Mouse (Mus musculus): Measurements from ENCODE around the gene Tfap2e. TPM values are rescaled to one million over a fixed set of nuclear protein-coding genes. Genes with fewer than 3 reads are reported as not detected.

The Tfap2e gene
- polyA plus RNA-seq, 1 experiment from 2014 or later = 1.0 TPM

- H3K9me3 ChIP-seq (ENCODE audit: control insufficient read depth, low read length) = no peaks in the 10 kb centered on the region
- H3K27ac ChIP-seq (replicated peaks) = peak overlapping the region; percentile 94
- WGBS = under 1% methylated on average over 12 of the region's 12 CpGs
- peaks cover 7% of the 10 kb centered on the region; the same call in 1 of the 2 replicates for H3K4me1 ChIP-seq (replicated peaks; ENCODE audit: control insufficient read depth, insufficient read depth)
- H3K27me3 ChIP-seq (ENCODE audit: control insufficient read depth, insufficient read depth, low read length) = no peaks in the 10 kb centered on the region
- ATAC-seq (ENCODE audit: low FRiP score, low TSS enrichment) = no peak
- TF ChIP-seq CTCF (IDR thresholded peaks at IDR 0.05; ENCODE audit: low read depth) (no peak), EP300 (optimal IDR thresholded peaks at IDR 0.05) (no peak)
- peak overlapping the region; percentile 80 for H3K9ac ChIP-seq (ENCODE audit: low read length)
- peaks cover 5% of the 10 kb centered on the region; the same call in 1 of the 2 replicates for H3K36me3 ChIP-seq (ENCODE audit: control insufficient read depth, insufficient read depth, low read length)
- no peak for DNase-seq (ENCODE audit: low spot score)
- peak overlapping the region; percentile 91 for H3K4me2 ChIP-seq (replicated peaks; ENCODE audit: low read depth)
- H3K4me3 ChIP-seq (ENCODE audit: low read depth, low read length) = peak overlapping the region; percentile 89
Observed at GRCm38 (mm10) chr4:126754231-126754611, 18.2 kb upstream of the Tfap2e start.

GRCm38 (mm10) chr4:126753268-126754230 lies 17.5 kb upstream of the Tfap2e start, which contains the start of the genes Ncdn and AU040320:
Gene Ncdn, minus strand, starts transcription at chr4:126753438.
Gene AU040320, plus strand, starts transcription at chr4:126753544.
- H3K27me3 ChIP-seq (ENCODE audit: control insufficient read depth, insufficient read depth, low read length) = no peaks in the 10 kb centered on the region
- peak within 1 kb of the TSS; percentile 80 for H3K9ac ChIP-seq (ENCODE audit: low read length)
- no peaks in the 10 kb centered on the region for H3K9me3 ChIP-seq (ENCODE audit: control insufficient read depth, low read length)
- peak within 1 kb of the TSS; percentile 91 for H3K4me2 ChIP-seq (replicated peaks; ENCODE audit: low read depth)
- peak within 1 kb of the TSS; percentile 94 for H3K27ac ChIP-seq (replicated peaks)
- TF ChIP-seq CTCF (IDR thresholded peaks at IDR 0.05; ENCODE audit: low read depth) = peak; percentile 2; the same call in 1 of the 2 replicates
- TF ChIP-seq EP300 (optimal IDR thresholded peaks at IDR 0.05) = peak; percentile 94
- under 1% methylated on average over 67 of the region's 71 CpGs for WGBS
- ATAC-seq (ENCODE audit: low FRiP score, low TSS enrichment) = peak; percentile 98
- peak; percentile 98 for DNase-seq (ENCODE audit: low spot score)
- H3K4me1 ChIP-seq (replicated peaks; ENCODE audit: control insufficient read depth, insufficient read depth) = peaks cover 7% of the 10 kb centered on the region; the same call in 1 of the 2 replicates
- H3K4me3 ChIP-seq (ENCODE audit: low read depth, low read length) = peak within 1 kb of the TSS; percentile 89
- peaks cover 7% of the 10 kb centered on the region; the same call in 1 of the 2 replicates for H3K36me3 ChIP-seq (ENCODE audit: control insufficient read depth, insufficient read depth, low read length)

GRCm38 (mm10) chr4:126752608-126753141 lies 16.6 kb upstream of the Tfap2e start:
- H3K4me3 ChIP-seq (ENCODE audit: low read depth, low read length) = peak overlapping the region; percentile 89
- no peaks in the 10 kb centered on the region for H3K27me3 ChIP-seq (ENCODE audit: control insufficient read depth, insufficient read depth, low read length)
- H3K27ac ChIP-seq (replicated peaks) = peak overlapping the region; percentile 94; the same call in 1 of the 2 replicates
- DNase-seq (ENCODE audit: low spot score) (peak; percentile 27), ATAC-seq (ENCODE audit: low FRiP score, low TSS enrichment) (no peak)
- WGBS = under 1% methylated on average over 23 of the region's 23 CpGs
- TF ChIP-seq CTCF (IDR thresholded peaks at IDR 0.05; ENCODE audit: low read depth) (no peak), EP300 (optimal IDR thresholded peaks at IDR 0.05) (no peak)
- H3K4me1 ChIP-seq (replicated peaks; ENCODE audit: control insufficient read depth, insufficient read depth) = peaks cover 7% of the 10 kb centered on the region; the same call in 1 of the 2 replicates
- peaks cover 8% of the 10 kb centered on the region; the same call in 1 of the 2 replicates for H3K36me3 ChIP-seq (ENCODE audit: control insufficient read depth, insufficient read depth, low read length)
- H3K4me2 ChIP-seq (replicated peaks; ENCODE audit: low read depth) = peak overlapping the region; percentile 91
- H3K9me3 ChIP-seq (ENCODE audit: control insufficient read depth, low read length) = no peaks in the 10 kb centered on the region
- peak overlapping the region; percentile 80 for H3K9ac ChIP-seq (ENCODE audit: low read length)

- peaks cover 7% of the 10 kb centered on the region; the same call in 1 of the 2 replicates for H3K36me3 ChIP-seq (ENCODE audit: control insufficient read depth, insufficient read depth, low read length)
- no peak overlapping the region for H3K27ac ChIP-seq (replicated peaks)
- H3K9me3 ChIP-seq (ENCODE audit: control insufficient read depth, low read length) = no peaks in the 10 kb centered on the region
- 11% methylated on average over 13 of the region's 13 CpGs for WGBS
- peaks cover 7% of the 10 kb centered on the region; the same call in 1 of the 2 replicates for H3K4me1 ChIP-seq (replicated peaks; ENCODE audit: control insufficient read depth, insufficient read depth)
- peak overlapping the region; percentile 91 for H3K4me2 ChIP-seq (replicated peaks; ENCODE audit: low read depth)
- peak overlapping the region; percentile 80 for H3K9ac ChIP-seq (ENCODE audit: low read length)
- TF ChIP-seq CTCF (IDR thresholded peaks at IDR 0.05; ENCODE audit: low read depth) = 0 out of 2 replicates have a peak, but pooled peaks have one; percentile 20
- no peak for TF ChIP-seq EP300 (optimal IDR thresholded peaks at IDR 0.05)
- peak overlapping the region; percentile 89 for H3K4me3 ChIP-seq (ENCODE audit: low read depth, low read length)
- peak; percentile 30 for DNase-seq (ENCODE audit: low spot score)
- H3K27me3 ChIP-seq (ENCODE audit: control insufficient read depth, insufficient read depth, low read length) = no peaks in the 10 kb centered on the region
- ATAC-seq (ENCODE audit: low FRiP score, low TSS enrichment) = no peak
Observed at GRCm38 (mm10) chr4:126752024-126752607, 16.1 kb upstream of the Tfap2e start.

GRCm38 (mm10) chr4:126751556-126752023 lies 15.6 kb upstream of the Tfap2e start:
- 0 out of 2 replicates have a peak overlapping the region, but pooled peaks have one; percentile 89 for H3K4me3 ChIP-seq (ENCODE audit: low read depth, low read length)
- no peak for TF ChIP-seq EP300 (optimal IDR thresholded peaks at IDR 0.05)
- no peak for TF ChIP-seq CTCF (IDR thresholded peaks at IDR 0.05; ENCODE audit: low read depth)
- H3K9me3 ChIP-seq (ENCODE audit: control insufficient read depth, low read length) = no peaks in the 10 kb centered on the region
- no peak overlapping the region for H3K27ac ChIP-seq (replicated peaks)
- peaks cover 7% of the 10 kb centered on the region; the same call in 1 of the 2 replicates for H3K4me1 ChIP-seq (replicated peaks; ENCODE audit: control insufficient read depth, insufficient read depth)
- H3K36me3 ChIP-seq (ENCODE audit: control insufficient read depth, insufficient read depth, low read length) = peaks cover 7% of the 10 kb centered on the region; the same call in 1 of the 2 replicates
- no peak overlapping the region for H3K9ac ChIP-seq (ENCODE audit: low read length)
- WGBS = 55% methylated on average over 10 of the region's 10 CpGs
- H3K27me3 ChIP-seq (ENCODE audit: control insufficient read depth, insufficient read depth, low read length) = no peaks in the 10 kb centered on the region
- H3K4me2 ChIP-seq (replicated peaks; ENCODE audit: low read depth) = peak overlapping the region; percentile 91
- no peak for DNase-seq (ENCODE audit: low spot score)
- no peak for ATAC-seq (ENCODE audit: low FRiP score, low TSS enrichment)
